Mouse (Mus musculus) liver, embryonic 14.5 days (tissue): ENCODE data around the gene Ubl3.

Source experiments
- CTCF ChIP-seq: IDR thresholded peaks from 2 replicates; pipeline ENCODE4 v1.5.1; 2016; ENCODE audit warnings: antibody characterized with exemption, low read depth, control low read depth
- EP300 ChIP-seq: IDR thresholded peaks from 2 replicates; pipeline ENCODE4 v1.6.1; 2016; ENCODE audit warnings: antibody characterized with exemption, low read depth

DNA sequence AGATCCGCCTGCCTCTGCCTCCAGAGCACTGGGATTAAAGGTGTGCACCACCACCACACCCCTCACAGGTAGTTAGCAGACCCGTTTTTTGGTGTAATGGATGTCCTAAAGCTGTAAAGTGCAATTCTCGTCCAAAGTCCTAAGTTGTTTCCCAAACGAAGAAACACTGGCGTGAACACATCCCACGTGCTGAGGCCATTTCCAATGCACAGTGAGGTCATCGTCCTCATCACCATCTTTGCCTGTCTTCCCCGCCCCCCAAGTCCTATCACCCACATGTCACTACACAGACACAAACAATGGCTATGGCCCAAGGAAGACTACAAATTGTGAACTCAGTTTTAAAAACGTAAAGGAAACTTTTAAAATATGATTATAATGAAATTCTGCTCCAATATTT, 4.0 kb downstream of the Ubl3 start:
- TF ChIP-seq CTCF (no peak), EP300 (no peak)
